Mouse (Mus musculus): ENCODE data around the gene Furin. TPM values are rescaled to one million over a fixed set of nuclear protein-coding genes. Genes with fewer than 3 reads are reported as not detected.

The Furin gene
- polyA plus RNA-seq, 1 experiment from 2014 or later, result 10.0 TPM

DNA sequence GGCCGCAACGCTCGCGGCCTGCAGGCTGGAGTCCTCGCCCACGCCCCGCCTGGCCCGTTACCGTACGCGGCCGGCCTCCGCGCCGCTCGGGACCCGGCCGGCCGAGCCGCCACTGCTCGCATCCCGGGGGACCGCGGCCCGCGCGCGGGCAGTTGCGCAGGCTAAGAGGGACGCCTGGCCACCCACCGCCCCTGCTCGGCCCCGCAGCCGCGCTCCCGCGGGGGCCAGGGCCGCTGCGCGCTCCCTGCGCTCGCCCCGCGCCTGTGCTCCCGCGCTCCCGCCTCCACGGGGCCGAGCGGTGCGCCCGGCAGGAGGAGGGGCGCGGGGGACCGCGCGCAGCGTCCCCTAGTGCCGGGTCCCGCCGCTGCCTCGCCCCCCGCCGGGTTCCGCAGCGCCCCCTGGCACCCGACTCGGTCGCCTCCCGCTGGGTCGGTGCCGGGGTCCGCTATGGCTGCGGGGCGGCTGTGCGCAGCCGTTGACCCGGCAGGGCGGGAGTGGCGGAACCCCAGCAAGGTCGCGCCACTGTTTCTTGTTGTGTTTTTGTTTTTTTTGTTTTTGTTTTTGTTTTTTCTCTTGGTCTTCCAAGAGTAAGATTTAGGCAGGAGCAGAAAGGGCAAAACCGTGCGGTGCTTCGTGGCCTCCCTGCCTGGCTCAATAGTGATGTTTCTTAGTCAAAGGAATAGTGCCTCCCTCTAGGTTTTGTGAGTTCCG, 34.0 kb downstream of the Furin start, which contains the start of gene Man2a2:
Gene Man2a2 (minus strand): TSS at position 335 of the 711 bp plus-strand sequence.
- peak within 1 kb of the TSS; percentile 65 for H3K4me3 ChIP-seq (ENCODE audit: low read depth, low read length)
- DNase-seq (ENCODE audit: low spot score) (peak; percentile 78), ATAC-seq (ENCODE audit: insufficient number of reproducible peaks, low FRiP score, low TSS enrichment, low read depth) (peak; percentile 41; the same call in 1 of the 2 replicates)
- under 1% methylated on average over 58 of the region's 86 CpGs for WGBS
- peak within 1 kb of the TSS; percentile 93 for H3K9ac ChIP-seq (ENCODE audit: low read length)
- H3K9me3 ChIP-seq (ENCODE audit: control insufficient read depth, low read length), result no peaks in the 10 kb centered on the region
- H3K4me2 ChIP-seq (ENCODE audit: low read depth, severe bottlenecking), result peak within 1 kb of the TSS; percentile 71
- H3K4me1 ChIP-seq (ENCODE audit: control insufficient read depth, insufficient read depth, low read length), result peaks cover 9% of the 10 kb centered on the region; the same call in 1 of the 2 replicates
- peaks cover 16% of the 10 kb centered on the region for H3K36me3 ChIP-seq (ENCODE audit: control insufficient read depth, insufficient read depth, low read length)
- no peaks in the 10 kb centered on the region for H3K27me3 ChIP-seq (ENCODE audit: control insufficient read depth, insufficient read depth, low read length)
- peak within 1 kb of the TSS; percentile 65 for H3K27ac ChIP-seq (replicated peaks; ENCODE audit: low read depth, low read length)

DNA sequence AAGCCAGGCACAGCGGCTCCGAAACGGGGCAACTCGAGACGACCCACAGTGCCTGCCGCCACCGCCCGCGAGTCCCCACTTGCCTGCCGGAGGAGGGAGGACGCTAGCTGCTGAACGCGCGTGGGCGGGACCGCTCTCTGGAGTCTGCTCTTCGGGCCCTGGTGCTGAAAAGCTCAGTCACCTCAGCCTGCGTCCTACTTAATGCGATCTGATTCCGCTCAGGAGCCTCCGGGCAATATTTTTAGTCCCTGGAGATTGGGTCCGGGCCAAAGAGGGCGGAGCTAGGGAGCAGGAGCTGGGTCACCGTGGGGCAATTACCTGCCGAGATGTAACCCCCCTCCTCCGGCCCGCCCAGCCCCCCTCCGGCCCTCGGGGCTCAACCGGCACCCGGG, 34.6 kb downstream of the Furin start:
- peaks cover 18% of the 10 kb centered on the region for H3K36me3 ChIP-seq (ENCODE audit: control insufficient read depth, insufficient read depth, low read length)
- peak overlapping the region; percentile 65 for H3K27ac ChIP-seq (replicated peaks; ENCODE audit: low read depth, low read length)
- DNase-seq (ENCODE audit: low spot score) (peak; percentile 80), ATAC-seq (ENCODE audit: insufficient number of reproducible peaks, low FRiP score, low TSS enrichment, low read depth) (peak; percentile 41; the same call in 1 of the 2 replicates)
- under 1% methylated on average over 31 of the region's 31 CpGs for WGBS
- no peaks in the 10 kb centered on the region for H3K27me3 ChIP-seq (ENCODE audit: control insufficient read depth, insufficient read depth, low read length)
- H3K4me2 ChIP-seq (ENCODE audit: low read depth, severe bottlenecking), result peak overlapping the region; percentile 71
- peak overlapping the region; percentile 93 for H3K9ac ChIP-seq (ENCODE audit: low read length)
- no peaks in the 10 kb centered on the region for H3K9me3 ChIP-seq (ENCODE audit: control insufficient read depth, low read length)
- H3K4me1 ChIP-seq (ENCODE audit: control insufficient read depth, insufficient read depth, low read length), result peaks cover 9% of the 10 kb centered on the region; the same call in 1 of the 2 replicates
- peak overlapping the region; percentile 65 for H3K4me3 ChIP-seq (ENCODE audit: low read depth, low read length)

GRCm38 (mm10) chr7:80369967-80370431, 35.2 kb downstream of the Furin start:
- H3K4me2 ChIP-seq (ENCODE audit: low read depth, severe bottlenecking), result peak overlapping the region; percentile 71
- no peak overlapping the region; the same call in 1 of the 2 replicates for H3K27ac ChIP-seq (replicated peaks; ENCODE audit: low read depth, low read length)
- peaks cover 18% of the 10 kb centered on the region for H3K36me3 ChIP-seq (ENCODE audit: control insufficient read depth, insufficient read depth, low read length)
- peak overlapping the region; percentile 65 for H3K4me3 ChIP-seq (ENCODE audit: low read depth, low read length)
- WGBS, result 31% methylated on average over 4 of the region's 4 CpGs
- no peaks in the 10 kb centered on the region for H3K9me3 ChIP-seq (ENCODE audit: control insufficient read depth, low read length)
- H3K27me3 ChIP-seq (ENCODE audit: control insufficient read depth, insufficient read depth, low read length), result no peaks in the 10 kb centered on the region
- peaks cover 9% of the 10 kb centered on the region; the same call in 1 of the 2 replicates for H3K4me1 ChIP-seq (ENCODE audit: control insufficient read depth, insufficient read depth, low read length)
- peak overlapping the region; percentile 93; the same call in 1 of the 2 replicates for H3K9ac ChIP-seq (ENCODE audit: low read length)
- no peak for ATAC-seq (ENCODE audit: insufficient number of reproducible peaks, low FRiP score, low TSS enrichment, low read depth)
- no peak for DNase-seq (ENCODE audit: low spot score)

DNA sequence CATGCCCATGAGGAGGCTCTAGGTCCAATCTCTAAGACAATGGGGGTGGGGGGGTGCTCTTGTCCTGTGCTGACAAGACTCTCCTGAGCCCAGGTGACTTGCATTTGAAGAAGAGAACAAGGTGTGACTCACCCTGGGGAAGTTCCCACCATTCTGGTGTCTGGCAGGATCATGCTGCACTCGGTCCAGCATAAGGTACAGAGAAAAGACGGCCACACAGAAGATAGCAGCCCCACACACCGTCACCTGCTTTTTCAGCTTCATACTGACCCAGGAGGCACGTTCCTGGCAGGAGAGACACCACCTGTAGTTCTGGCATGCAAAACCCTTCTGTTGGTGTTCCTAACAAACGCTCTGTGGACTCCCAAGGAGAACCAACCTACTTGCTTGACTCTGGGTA, 35.8 kb downstream of the Furin start:
- H3K27ac ChIP-seq (replicated peaks; ENCODE audit: low read depth, low read length), result no peak overlapping the region
- H3K9ac ChIP-seq (ENCODE audit: low read length), result no peak overlapping the region

GRCm38 (mm10) chr7:80368635-80369421, 36.4 kb downstream of the Furin start:
- Histone ChIP-seq H3K4me2 (ENCODE audit: low read depth, severe bottlenecking) (no peak overlapping the region), H3K27me3 (ENCODE audit: control insufficient read depth, insufficient read depth, low read length) (no peaks in the 10 kb centered on the region), H3K27ac (replicated peaks; ENCODE audit: low read depth, low read length) (no peak overlapping the region), H3K9ac (ENCODE audit: low read length) (no peak overlapping the region), H3K4me1 (ENCODE audit: control insufficient read depth, insufficient read depth, low read length) (peaks cover 9% of the 10 kb centered on the region; the same call in 1 of the 2 replicates), H3K4me3 (ENCODE audit: low read depth, low read length) (no peak overlapping the region), H3K9me3 (ENCODE audit: control insufficient read depth, low read length) (no peaks in the 10 kb centered on the region), H3K36me3 (ENCODE audit: control insufficient read depth, insufficient read depth, low read length) (peaks cover 22% of the 10 kb centered on the region)
- DNase-seq (ENCODE audit: low spot score) (no peak), ATAC-seq (ENCODE audit: insufficient number of reproducible peaks, low FRiP score, low TSS enrichment, low read depth) (no peak)
- 81% methylated on average over 20 of the region's 20 CpGs for WGBS

More for the DNA sequence above, 35.8 kb downstream of the Furin start:
- peak overlapping the region; percentile 65; the same call in 1 of the 2 replicates for H3K4me3 ChIP-seq (ENCODE audit: low read depth, low read length)
- peak overlapping the region; percentile 71; the same call in 1 of the 2 replicates for H3K4me2 ChIP-seq (ENCODE audit: low read depth, severe bottlenecking)
- H3K36me3 ChIP-seq (ENCODE audit: control insufficient read depth, insufficient read depth, low read length), result peaks cover 18% of the 10 kb centered on the region
- H3K9me3 ChIP-seq (ENCODE audit: control insufficient read depth, low read length), result no peaks in the 10 kb centered on the region
- 66% methylated on average over 5 of the region's 5 CpGs for WGBS
- H3K27me3 ChIP-seq (ENCODE audit: control insufficient read depth, insufficient read depth, low read length), result no peaks in the 10 kb centered on the region
- ATAC-seq (ENCODE audit: insufficient number of reproducible peaks, low FRiP score, low TSS enrichment, low read depth) (no peak), DNase-seq (ENCODE audit: low spot score) (no peak)
- H3K4me1 ChIP-seq (ENCODE audit: control insufficient read depth, insufficient read depth, low read length), result peaks cover 9% of the 10 kb centered on the region; the same call in 1 of the 2 replicates

DNA sequence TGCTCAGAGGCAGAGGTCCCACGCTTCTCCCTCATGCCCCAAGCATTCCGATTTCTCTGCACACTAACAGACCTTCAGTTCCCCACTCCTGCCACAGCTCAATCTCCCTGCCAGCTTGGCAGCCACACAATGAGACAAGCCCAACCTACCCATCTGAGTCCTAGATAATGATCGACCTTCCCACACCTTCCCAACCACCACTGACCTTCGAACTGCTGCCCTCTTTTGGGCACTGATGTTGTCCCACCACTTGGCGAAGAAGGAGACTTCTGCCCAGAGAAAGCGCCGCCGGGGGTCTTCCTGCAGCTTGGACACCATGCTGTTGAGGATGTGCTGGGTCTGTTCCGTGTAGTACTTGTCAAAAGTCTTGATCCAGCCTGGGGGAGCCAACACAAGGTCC, 37.2 kb downstream of the Furin start:
- DNase-seq (ENCODE audit: low spot score), result no peak
- Histone ChIP-seq H3K9me3 (ENCODE audit: control insufficient read depth, low read length) (no peaks in the 10 kb centered on the region), H3K27me3 (ENCODE audit: control insufficient read depth, insufficient read depth, low read length) (no peaks in the 10 kb centered on the region), H3K4me1 (ENCODE audit: control insufficient read depth, insufficient read depth, low read length) (peaks cover 9% of the 10 kb centered on the region; the same call in 1 of the 2 replicates), H3K36me3 (ENCODE audit: control insufficient read depth, insufficient read depth, low read length) (peaks cover 25% of the 10 kb centered on the region), H3K4me3 (ENCODE audit: low read depth, low read length) (no peak overlapping the region), H3K27ac (replicated peaks; ENCODE audit: low read depth, low read length) (no peak overlapping the region), H3K9ac (ENCODE audit: low read length) (no peak overlapping the region), H3K4me2 (ENCODE audit: low read depth, severe bottlenecking) (no peak overlapping the region)
- WGBS, result 92% methylated on average over 9 of the region's 9 CpGs
- ATAC-seq (ENCODE audit: insufficient number of reproducible peaks, low FRiP score, low TSS enrichment, low read depth), result no peak

- Histone ChIP-seq H3K9ac (ENCODE audit: low read length) (no peak overlapping the region), H3K27ac (replicated peaks; ENCODE audit: low read depth, low read length) (no peak overlapping the region), H3K27me3 (ENCODE audit: control insufficient read depth, insufficient read depth, low read length) (no peaks in the 10 kb centered on the region), H3K4me2 (ENCODE audit: low read depth, severe bottlenecking) (no peak overlapping the region), H3K36me3 (ENCODE audit: control insufficient read depth, insufficient read depth, low read length) (peaks cover 28% of the 10 kb centered on the region), H3K4me3 (ENCODE audit: low read depth, low read length) (no peak overlapping the region), H3K4me1 (ENCODE audit: control insufficient read depth, insufficient read depth, low read length) (peaks cover 9% of the 10 kb centered on the region; the same call in 1 of the 2 replicates), H3K9me3 (ENCODE audit: control insufficient read depth, low read length) (no peaks in the 10 kb centered on the region)
- ATAC-seq (ENCODE audit: insufficient number of reproducible peaks, low FRiP score, low TSS enrichment, low read depth) (no peak), DNase-seq (ENCODE audit: low spot score) (no peak)
- WGBS, result 96% methylated on average over 7 of the region's 7 CpGs
These were observed 38.0 kb downstream of the Furin start for GRCm38 (mm10) chr7:80367232-80367631.

GRCm38 (mm10) chr7:80365759-80366158, 39.5 kb downstream of the Furin start:
- no peak for ATAC-seq (ENCODE audit: insufficient number of reproducible peaks, low FRiP score, low TSS enrichment, low read depth)
- no peaks in the 10 kb centered on the region for H3K27me3 ChIP-seq (ENCODE audit: control insufficient read depth, insufficient read depth, low read length)
- H3K4me3 ChIP-seq (ENCODE audit: low read depth, low read length), result no peak overlapping the region
- H3K27ac ChIP-seq (replicated peaks; ENCODE audit: low read depth, low read length), result no peak overlapping the region
- no peak overlapping the region for H3K4me2 ChIP-seq (ENCODE audit: low read depth, severe bottlenecking)
- H3K9me3 ChIP-seq (ENCODE audit: control insufficient read depth, low read length), result no peaks in the 10 kb centered on the region
- H3K4me1 ChIP-seq (ENCODE audit: control insufficient read depth, insufficient read depth, low read length), result peaks cover 9% of the 10 kb centered on the region; the same call in 1 of the 2 replicates
- WGBS, result 84% methylated on average over 2 of the region's 2 CpGs
- H3K36me3 ChIP-seq (ENCODE audit: control insufficient read depth, insufficient read depth, low read length), result peaks cover 33% of the 10 kb centered on the region
- no peak overlapping the region for H3K9ac ChIP-seq (ENCODE audit: low read length)
- no peak for DNase-seq (ENCODE audit: low spot score)

Measured in limb, embryonic 11.5 days (tissue).